Comparison of ENCODE assay signal across 15 mouse cellular contexts in genomic region chr8:88793324-88793722, GRCm38 (mm10).
A peak's percentile ranks its signal among the peaks of the same experiment; 100 is the strongest.
DNase-seq lines count a peak whose midpoint lies in the region; ATAC-seq and TF ChIP-seq lines count a peak whose summit lies in the region.
"Had no signal": no experiment of that assay in that cellular context is flagged by ENCODE, and none has a peak within 500 bp of the region (broad histone marks: within the 10 kb centered on the region; RNA-seq: fewer than 3 reads in every experiment).

No protein-coding gene starts in this region.

- H3K9me3 ChIP-seq in hindbrain, embryonic 11.5 days (ENCODE audit: control insufficient read depth, low read length) = no peaks in the 10 kb centered on the region
- no peaks in the 10 kb centered on the region for H3K9me3 ChIP-seq in hindbrain, embryonic 10.5 days
- H3K9me3 ChIP-seq in forebrain, embryonic 15.5 days = no peaks in the 10 kb centered on the region
- H3K9me3 ChIP-seq in midbrain, embryonic 15.5 days = no peaks in the 10 kb centered on the region
- H3K9me3 ChIP-seq: limb, embryonic 15.5 days; lung, embryonic 15.5 days had no signal

- 83% methylated on average over 9 of the region's 9 CpGs for WGBS in hindbrain, embryonic 11.5 days
- 87% methylated on average over 9 of the region's 9 CpGs for WGBS in hindbrain, embryonic 10.5 days
- 54% methylated on average over 9 of the region's 9 CpGs for WGBS in forebrain, embryonic 15.5 days
- WGBS in midbrain, embryonic 15.5 days = 70% methylated on average over 9 of the region's 9 CpGs
- WGBS in kidney, adult 2 months = 89% methylated on average over 9 of the region's 9 CpGs

- DNase-seq in hindbrain, embryonic 11.5 days (ENCODE audit: low spot score) = no peak
- no peak for DNase-seq in hindbrain, embryonic 10.5 days (ENCODE audit: low spot score)
- peak; percentile 5 for DNase-seq in NIH3T3 (ENCODE audit: low read depth)
- no peak for DNase-seq in gastrocnemius, postnatal 10 days
- DNase-seq in kidney, adult 2 months = no peak
- DNase-seq: cerebellum, adult 8-10 months; right cerebral cortex, postnatal 4 days had no signal

- no peak for TF ChIP-seq CTCF in kidney, adult 2 months (conservative IDR thresholded peaks at IDR 0.05; ENCODE audit: insufficient read depth, insufficient read length, low read depth, low read length)

- no peaks in the 10 kb centered on the region for H3K27me3 ChIP-seq in hindbrain, embryonic 11.5 days (ENCODE audit: control insufficient read depth, insufficient read depth, low read length)
- H3K27me3 ChIP-seq in hindbrain, embryonic 10.5 days (ENCODE audit: insufficient read depth, poor library complexity, severe bottlenecking) = peaks cover 4% of the 10 kb centered on the region; the same call in 1 of the 2 replicates
- H3K27me3 ChIP-seq in forebrain, embryonic 15.5 days = no peaks in the 10 kb centered on the region
- no peaks in the 10 kb centered on the region for H3K27me3 ChIP-seq in midbrain, embryonic 15.5 days (replicated peaks)
- no peaks in the 10 kb centered on the region for H3K27me3 ChIP-seq in kidney, adult 2 months (replicated peaks; ENCODE audit: control insufficient read depth, insufficient read depth, low read length)
- H3K27me3 ChIP-seq: limb, embryonic 15.5 days; lung, embryonic 15.5 days; megakaryocyte, embryonic 14.5 days had no signal

- no peak overlapping the region for H3K4me3 ChIP-seq in hindbrain, embryonic 11.5 days (ENCODE audit: low read depth, low read length)
- H3K4me3 ChIP-seq in hindbrain, embryonic 10.5 days = no peak overlapping the region
- no peak overlapping the region for H3K4me3 ChIP-seq in forebrain, embryonic 15.5 days
- no peak overlapping the region for H3K4me3 ChIP-seq in midbrain, embryonic 15.5 days
- H3K4me3 ChIP-seq in kidney, adult 2 months (ENCODE audit: insufficient read depth, low read depth, low read length) = no peak overlapping the region
- H3K4me3 ChIP-seq: left cerebral cortex, adult 2 months; limb, embryonic 15.5 days; lung, embryonic 15.5 days; megakaryocyte, embryonic 14.5 days had no signal

- H3K36me3 ChIP-seq in hindbrain, embryonic 11.5 days (ENCODE audit: control insufficient read depth, insufficient read depth, low read length) = no peaks in the 10 kb centered on the region
- H3K36me3 ChIP-seq in hindbrain, embryonic 10.5 days = no peaks in the 10 kb centered on the region
- no peaks in the 10 kb centered on the region for H3K36me3 ChIP-seq in forebrain, embryonic 15.5 days
- H3K36me3 ChIP-seq in midbrain, embryonic 15.5 days (replicated peaks) = no peaks in the 10 kb centered on the region
- H3K36me3 ChIP-seq in kidney, adult 2 months (ENCODE audit: control insufficient read depth, insufficient read depth, low read length) = no peaks in the 10 kb centered on the region
- H3K36me3 ChIP-seq: limb, embryonic 15.5 days; lung, embryonic 15.5 days had no signal

- H3K4me2 ChIP-seq in hindbrain, embryonic 11.5 days (replicated peaks; ENCODE audit: low read depth, low read length) = no peak overlapping the region
- peak overlapping the region; percentile 42 for H3K4me2 ChIP-seq in forebrain, embryonic 15.5 days (replicated peaks)
- H3K4me2 ChIP-seq in midbrain, embryonic 15.5 days = peak overlapping the region; percentile 36
- H3K4me2 ChIP-seq: limb, embryonic 15.5 days; lung, embryonic 15.5 days had no signal

- no peak for TF ChIP-seq POLR2A in kidney, adult 2 months (IDR thresholded peaks at IDR 0.05; ENCODE audit: low read depth, low read length)

- ATAC-seq in hindbrain, embryonic 11.5 days (ENCODE audit: low FRiP score) = peak; percentile 40
- ATAC-seq in forebrain, embryonic 15.5 days (replicated peaks) = no peak
- ATAC-seq in midbrain, embryonic 15.5 days (replicated peaks) = peak; percentile 29; the same call in 1 of the 2 replicates
- ATAC-seq in megakaryocyte-erythroid progenitor cell, adult 5-6 weeks (replicated peaks; ENCODE audit: low FRiP score, low TSS enrichment, poor library complexity, severe bottlenecking) = no peak
- ATAC-seq: intestine, postnatal 0 days had no signal

- no peaks in the 10 kb centered on the region for H3K4me1 ChIP-seq in hindbrain, embryonic 11.5 days (replicated peaks; ENCODE audit: control insufficient read depth, insufficient read depth, low read length)
- H3K4me1 ChIP-seq in hindbrain, embryonic 10.5 days (replicated peaks) = peaks cover 11% of the 10 kb centered on the region
- H3K4me1 ChIP-seq in forebrain, embryonic 15.5 days = peaks cover 17% of the 10 kb centered on the region
- H3K4me1 ChIP-seq in midbrain, embryonic 15.5 days = peaks cover 19% of the 10 kb centered on the region
- H3K4me1 ChIP-seq in kidney, adult 2 months (ENCODE audit: control insufficient read depth, insufficient read depth, low read length) = no peaks in the 10 kb centered on the region
- H3K4me1 ChIP-seq: limb, embryonic 15.5 days; lung, embryonic 15.5 days; megakaryocyte, embryonic 14.5 days had no signal

- H3K27ac ChIP-seq in hindbrain, embryonic 11.5 days (ENCODE audit: low read depth, low read length) = no peak overlapping the region
- H3K27ac ChIP-seq in hindbrain, embryonic 10.5 days = no peak overlapping the region
- no peak overlapping the region for H3K27ac ChIP-seq in forebrain, embryonic 15.5 days (replicated peaks)
- H3K27ac ChIP-seq in midbrain, embryonic 15.5 days = peak overlapping the region; percentile 8; the same call in 1 of the 2 replicates
- no peak overlapping the region for H3K27ac ChIP-seq in kidney, adult 2 months (ENCODE audit: insufficient read depth, low read depth, low read length)
- H3K27ac ChIP-seq: left cerebral cortex, adult 2 months; limb, embryonic 15.5 days; lung, embryonic 15.5 days had no signal

- H3K9ac ChIP-seq in hindbrain, embryonic 11.5 days (ENCODE audit: low read depth, low read length) = no peak overlapping the region
- H3K9ac ChIP-seq in forebrain, embryonic 15.5 days (replicated peaks) = no peak overlapping the region
- no peak overlapping the region for H3K9ac ChIP-seq in midbrain, embryonic 15.5 days
- H3K9ac ChIP-seq: limb, embryonic 15.5 days; lung, embryonic 15.5 days had no signal

Comparison
In these comparisons a context has a peak if more than half of its experiments do, and no peak if none do; other contexts are left out.
1. ATAC-seq: peak in hindbrain, embryonic 11.5 days (single experiment) and midbrain, embryonic 15.5 days (single experiment); none in forebrain, embryonic 15.5 days (single experiment) and megakaryocyte-erythroid progenitor cell, adult 5-6 weeks (single experiment).